Mouse (Mus musculus) cerebellum, adult (tissue): ENCODE results near the gene Syna.

ENCODE experiments used
- ATAC-seq: cut with Nextera tagmentation; 2 replicates; pipeline ENCODE4 v1.9.2; 2017; ENCODE audit warnings: mild to moderate bottlenecking, moderate library complexity, mixed read lengths; ENCODE audit not compliant: insufficient number of reproducible peaks, low FRiP score, low TSS enrichment

Syna gene

GRCm38 (mm10) chr5:134560071-134560449 is at the start of gene Syna:
Syna (minus strand) TSS chr5:134560171.
- no peak for ATAC-seq

DNA sequence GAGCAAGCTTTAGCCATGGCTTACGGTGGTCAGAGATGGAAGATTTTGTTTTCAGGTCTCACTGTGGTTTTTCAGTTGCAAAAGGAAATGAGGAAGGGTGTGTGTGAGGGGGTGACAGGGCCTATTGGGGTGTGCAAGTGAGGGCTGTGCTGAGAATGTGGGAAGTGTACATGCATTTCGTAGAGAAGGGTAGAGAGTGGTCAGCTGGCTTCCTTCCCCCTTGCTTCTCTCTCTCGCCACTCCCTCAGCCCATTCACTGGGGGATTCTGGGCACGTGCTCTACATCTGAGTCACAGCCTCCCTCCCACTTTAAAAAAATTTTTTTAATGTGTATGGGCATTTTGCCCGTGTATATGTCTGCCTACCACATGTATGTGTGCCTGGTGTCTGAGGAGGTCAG is 47.1 kb upstream of the Syna start:
- no peak for ATAC-seq

- ATAC-seq, result no peak
Measured at GRCm38 (mm10) chr5:134606314-134606713, 46.3 kb upstream of the Syna start.

DNA sequence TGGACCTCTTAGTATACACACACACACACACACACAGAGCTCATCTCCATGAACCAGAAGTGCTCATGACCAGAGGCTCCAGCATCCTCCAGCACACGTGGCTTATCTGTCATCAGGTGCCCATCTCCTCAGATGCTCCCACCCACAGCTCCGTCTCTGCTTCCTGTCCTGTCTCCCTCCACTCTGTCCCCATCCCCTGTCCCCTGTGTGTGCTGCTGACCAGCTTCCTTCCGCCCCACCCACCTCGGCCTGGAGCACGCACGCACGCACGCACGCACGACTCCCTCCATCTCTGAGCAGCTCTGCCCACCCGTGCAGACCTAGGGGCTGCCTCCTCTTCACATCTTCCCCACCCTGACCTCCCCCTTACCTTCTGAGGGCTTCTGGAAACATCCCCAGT is 44.4 kb upstream of the Syna start:
- ATAC-seq, result no peak

- no peak for ATAC-seq
Measured at GRCm38 (mm10) chr5:134597711-134598110, 37.7 kb upstream of the Syna start.

DNA sequence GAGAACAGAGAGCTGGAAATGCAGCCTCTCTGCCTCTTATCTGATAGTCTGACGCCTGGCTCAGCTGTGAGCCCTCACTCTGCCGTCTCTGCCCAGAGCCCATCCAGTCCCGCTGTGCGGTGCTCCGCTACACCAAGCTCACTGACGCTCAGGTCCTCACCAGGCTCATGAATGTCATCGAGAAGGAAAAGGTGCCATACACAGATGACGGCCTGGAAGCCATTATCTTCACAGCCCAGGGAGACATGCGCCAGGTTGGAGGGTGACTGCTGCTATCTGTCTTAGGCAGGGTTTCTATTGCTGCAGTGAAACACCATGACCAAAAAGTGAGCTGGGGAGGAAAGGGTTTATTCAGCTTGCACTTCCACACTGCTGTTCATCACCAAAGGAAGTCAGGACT is 33.1 kb upstream of the Syna start:
- no peak for ATAC-seq

GRCm38 (mm10) chr5:134592026-134592581 is 32.1 kb upstream of the Syna start:
- no peak for ATAC-seq

- ATAC-seq, result no peak
Measured at GRCm38 (mm10) chr5:134589900-134590299, 29.9 kb upstream of the Syna start.

DNA sequence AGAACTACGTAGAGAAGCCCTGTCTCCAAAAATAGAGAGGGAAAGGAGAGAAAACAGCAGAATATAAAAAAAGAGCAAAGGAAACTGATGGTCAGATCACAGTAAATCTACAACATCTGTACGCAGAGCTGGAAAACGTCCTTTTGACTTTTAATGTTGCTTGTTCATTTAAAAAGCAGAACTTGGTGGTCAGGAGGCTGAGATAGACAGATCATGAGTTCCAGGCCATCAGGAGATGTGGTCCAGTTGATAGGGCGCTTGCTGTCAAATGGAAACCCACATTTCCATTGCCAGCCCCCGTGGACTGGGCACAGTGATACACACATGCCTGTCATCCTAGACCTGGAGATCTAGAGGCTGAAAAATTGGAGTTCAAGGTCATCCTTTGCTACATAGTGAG is 24.8 kb upstream of the Syna start:
- no peak for ATAC-seq

- no peak for ATAC-seq
Measured at GRCm38 (mm10) chr5:134583884-134584213, 23.9 kb upstream of the Syna start.

- ATAC-seq, result no peak
Measured at GRCm38 (mm10) chr5:134583006-134583883, 23.3 kb upstream of the Syna start.

- ATAC-seq, result peak; percentile 95; the same call in 1 of the 2 replicates
Measured at GRCm38 (mm10) chr5:134582221-134582907, 22.4 kb upstream of the Syna start.

GRCm38 (mm10) chr5:134581146-134581545 is 21.2 kb upstream of the Syna start, which contains the start of gene Rfc2:
Rfc2 (plus strand) TSS chr5:134581366.
- no peak for ATAC-seq

- no peak for ATAC-seq
Measured at GRCm38 (mm10) chr5:134579135-134579534, 19.2 kb upstream of the Syna start.

DNA sequence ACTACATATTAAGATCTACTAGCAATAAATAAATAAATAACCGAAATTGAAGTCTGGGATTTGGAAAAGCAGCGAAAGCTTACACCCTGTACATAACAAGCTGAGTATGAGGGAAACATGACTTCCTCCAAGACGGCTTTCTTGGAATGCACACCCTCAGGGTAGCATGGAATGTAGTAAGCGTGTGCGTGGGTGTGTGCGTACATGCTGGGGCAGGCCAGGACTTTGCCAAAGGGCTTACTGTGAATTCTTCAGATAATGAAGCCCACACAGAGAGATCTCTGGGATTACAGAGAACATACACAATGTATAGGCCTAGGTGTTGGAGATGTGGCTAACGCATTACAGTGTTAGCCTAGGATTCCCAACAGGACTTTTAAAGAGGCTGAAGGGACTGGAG is 17.6 kb upstream of the Syna start:
- ATAC-seq, result no peak

- ATAC-seq, result no peak
Measured at GRCm38 (mm10) chr5:134576517-134577220, 16.7 kb upstream of the Syna start.

- no peak for ATAC-seq
Measured at GRCm38 (mm10) chr5:134575833-134576232, 15.9 kb upstream of the Syna start.

DNA sequence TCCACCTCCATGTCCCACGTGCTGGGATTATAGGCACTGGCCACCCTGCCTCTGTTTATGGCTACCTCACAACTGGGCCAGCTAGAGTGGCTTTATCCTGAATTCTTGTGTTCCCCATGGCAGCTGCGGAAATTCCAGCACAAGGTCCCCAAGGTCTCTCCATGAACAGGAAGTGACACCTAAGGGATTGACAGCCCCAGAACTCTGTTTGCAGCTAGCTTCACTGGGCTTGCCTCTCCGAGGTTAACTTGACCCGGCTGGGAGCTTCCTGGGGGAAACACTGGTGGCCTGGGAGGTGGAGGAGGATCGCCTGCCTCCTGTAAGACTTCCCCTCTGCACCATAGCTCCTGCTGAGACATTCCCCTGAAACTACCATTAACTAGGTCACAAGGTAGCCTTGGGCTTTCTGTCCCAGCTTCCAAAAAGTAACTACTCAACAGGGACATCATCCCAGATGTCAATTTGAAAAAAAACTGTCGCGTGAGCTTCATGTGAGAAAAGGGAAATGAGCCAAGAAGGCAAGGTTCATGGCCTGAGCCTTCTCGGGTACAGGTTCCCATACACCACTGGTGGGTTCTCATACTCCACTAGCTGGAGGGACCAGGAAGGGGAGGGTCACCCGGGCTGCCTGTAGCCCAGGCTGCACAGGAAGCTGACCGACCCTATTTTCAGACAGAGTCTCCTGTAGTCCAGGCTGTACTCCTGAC is 12.7 kb upstream of the Syna start:
- no peak for ATAC-seq

GRCm38 (mm10) chr5:134571730-134572507 is 11.9 kb upstream of the Syna start:
- peak; percentile 56; the same call in 1 of the 2 replicates for ATAC-seq
